ENCODE assay signal across 7 mouse cellular contexts in the genomic region with DNA sequence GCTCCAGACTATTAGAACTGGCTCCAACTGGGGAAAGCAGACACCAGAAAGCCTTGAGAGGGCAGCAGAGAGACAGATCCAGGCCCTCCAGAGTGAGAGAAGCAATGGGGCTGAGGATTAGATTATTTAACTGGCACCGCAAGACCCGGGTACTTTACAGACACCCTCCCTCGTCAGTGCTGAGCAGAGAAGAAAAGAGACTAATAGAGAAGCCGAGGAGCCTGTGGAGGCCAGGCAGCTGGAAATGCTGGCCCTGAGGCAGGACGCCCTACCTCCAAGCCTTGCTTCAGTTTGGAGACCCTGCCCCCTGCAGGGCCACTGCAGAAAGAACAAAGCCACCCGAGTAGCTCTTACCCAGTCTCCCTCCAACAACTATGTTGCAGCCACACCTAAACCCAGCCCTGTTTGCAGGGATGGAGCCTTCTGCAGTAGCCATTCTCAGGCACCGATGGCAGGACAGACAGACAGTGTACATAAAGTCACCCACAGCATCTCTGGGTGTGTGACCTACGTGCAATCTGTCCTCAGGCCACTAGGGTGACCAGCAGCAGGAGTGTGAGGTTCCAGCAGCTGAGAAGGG.
DNase-seq lines count a peak whose midpoint lies in the region; ATAC-seq lines count a peak whose summit lies in the region.

No protein-coding gene starts in this region.

- DNase-seq in ovary, postnatal 14 days (ENCODE audit: low spot score) = peak; percentile 18
- DNase-seq in ovary, postnatal 10 days (ENCODE audit: low spot score) = no peak
- peak; percentile 50 for DNase-seq in embryo, embryonic 10.5 days (ENCODE audit: low spot score)
- peak; percentile 17 to 19 for DNase-seq in heart, postnatal 14 days
- peak; percentile 11 for DNase-seq in layer of hippocampus, adult 9-11 months
- peak; percentile 89 for DNase-seq in midbrain, embryonic 11.5 days (ENCODE audit: low spot score, missing footprints)

- intact Hi-C loops in heart, postnatal 14 days (cut with DNase I) = no loop called here

- H3K36me3 ChIP-seq in midbrain, embryonic 11.5 days (ENCODE audit: control insufficient read depth, insufficient read depth, low read length) = no peaks in the 10 kb centered on the region

- no peak overlapping the region for H3K27ac ChIP-seq in midbrain, embryonic 11.5 days (ENCODE audit: low read depth, low read length)

- peak; percentile 54 for ATAC-seq in midbrain, embryonic 11.5 days (ENCODE audit: low FRiP score)
- no peak for ATAC-seq in monocyte, adult 5-6 weeks (replicated peaks; ENCODE audit: insufficient number of reproducible peaks, low FRiP score, low TSS enrichment, poor library complexity, severe bottlenecking)

- no peak overlapping the region for H3K4me2 ChIP-seq in midbrain, embryonic 11.5 days

- WGBS in midbrain, embryonic 11.5 days = 20% methylated on average over 8 of the region's 8 CpGs

- no peak overlapping the region for H3K4me3 ChIP-seq in midbrain, embryonic 11.5 days (ENCODE audit: low read depth, low read length)

- no peaks in the 10 kb centered on the region for H3K4me1 ChIP-seq in midbrain, embryonic 11.5 days (ENCODE audit: control insufficient read depth, insufficient read depth, low read length)

- H3K9me3 ChIP-seq in midbrain, embryonic 11.5 days (ENCODE audit: control insufficient read depth, low read length) = no peaks in the 10 kb centered on the region

- no peaks in the 10 kb centered on the region for H3K27me3 ChIP-seq in midbrain, embryonic 11.5 days (ENCODE audit: control insufficient read depth, insufficient read depth, low read length)

- H3K9ac ChIP-seq in midbrain, embryonic 11.5 days (ENCODE audit: low read length) = no peak overlapping the region
